Mouse (Mus musculus) lung, embryonic 14.5 days (tissue): ENCODE results near the gene Ptgs1. TPM values are rescaled to one million over a fixed set of nuclear protein-coding genes. Genes with fewer than 3 reads are reported as not detected.

Experiments used
- ATAC-seq: fragments of 200-750 bp; cut with Nextera tagmentation; 2 replicates; pipeline ENCODE4 v1.8.0; 2017; ENCODE audit warnings: mild to moderate bottlenecking, moderate TSS enrichment, moderate library complexity; ENCODE audit not compliant: insufficient read depth
- DNase-seq: peaks from one replicate; pipeline ENCODE4 v3.0.0-alpha.2; 2015
- H3K27ac ChIP-seq: fragments of 300-500 bp; sonication (generic); 2 replicates; pipeline ENCODE4 v1.5.1; 2014; ENCODE audit warnings: low read depth, mild to moderate bottlenecking, moderate library complexity
- H3K27me3 ChIP-seq: fragments of 300-500 bp; sonication (generic); 2 replicates; pipeline ENCODE4 v1.6.1; 2014; ENCODE audit warnings: low read length, control low read depth; ENCODE audit not compliant: insufficient read depth
- H3K36me3 ChIP-seq: fragments of 300-500 bp; sonication (generic); 2 replicates; pipeline ENCODE4 v1.6.1; 2014; ENCODE audit warnings: control low read depth; ENCODE audit not compliant: insufficient read depth
- H3K4me1 ChIP-seq: fragments of 300-500 bp; sonication (generic); 2 replicates; pipeline ENCODE4 v1.6.1; 2014; ENCODE audit warnings: antibody characterized with exemption, control low read depth; ENCODE audit not compliant: insufficient read depth
- H3K4me2 ChIP-seq: fragments of 300-500 bp; sonication (generic); 2 replicates; pipeline ENCODE4 v1.6.1; 2014; ENCODE audit warnings: mild to moderate bottlenecking
- H3K4me3 ChIP-seq: fragments of 300-500 bp; sonication (generic); 2 replicates; pipeline ENCODE4 v1.5.1; 2014; ENCODE audit warnings: low read depth, low read length
- H3K9ac ChIP-seq: fragments of 300-500 bp; sonication (generic); 2 replicates; pipeline ENCODE4 v1.6.1; 2014
- H3K9me3 ChIP-seq: fragments of 300-500 bp; sonication (generic); 2 replicates; pipeline ENCODE4 v1.6.1; 2016; ENCODE audit warnings: low read depth, low read length, control low read depth
- CTCF ChIP-seq: IDR thresholded peaks from 2 replicates; pipeline ENCODE4 v1.5.1; 2016; ENCODE audit warnings: antibody characterized with exemption, low read depth
- WGBS: fragments of 180-500 bp; shearing (Covaris S2); extraction: QIAGEN DNeasy Blood & Tissue Kit; methylation state at CpG from one replicate; pipeline ENCODE4 v1.1.7; 2014; 5-methylcytosine and 5-hydroxymethylcytosine counted together
- polyA plus RNA-seq: library from polyadenylated mRNA; unstranded; fragments of >200 nt; fragmentation: Nextera tagmentation; extraction: Ambion mirVana; gene quantifications from 2 replicates; pipeline ENCODE4 v1.2.1, GENCODE M21; 2014

The Ptgs1 gene
- polyA plus RNA-seq, 1 experiment from 2014 or later = 30.2 TPM

GRCm38 (mm10) chr2:36244705-36245104, 14.5 kb downstream of the Ptgs1 start:
- 77% methylated on average over 3 of the region's 3 CpGs for WGBS

GRCm38 (mm10) chr2:36247964-36248363, 17.7 kb downstream of the Ptgs1 start:
- 69% methylated on average over 3 of the region's 3 CpGs for WGBS
- Histone ChIP-seq H3K27ac (no peak overlapping the region), H3K4me2 (no peak overlapping the region), H3K36me3 (no peaks in the 10 kb centered on the region), H3K4me1 (0 out of 2 replicates have a peak, but pooled peaks cover 5% of the 10 kb centered on the region), H3K27me3 (no peaks in the 10 kb centered on the region), H3K9me3 (no peaks in the 10 kb centered on the region), H3K9ac (no peak overlapping the region), H3K4me3 (no peak overlapping the region)
- TF ChIP-seq CTCF = no peak
- ATAC-seq (no peak), DNase-seq (no peak)

More at GRCm38 (mm10) chr2:36244705-36245104, 14.5 kb downstream of the Ptgs1 start:
- Histone ChIP-seq H3K27ac (no peak overlapping the region), H3K4me3 (no peak overlapping the region), H3K9ac (no peak overlapping the region), H3K4me1 (0 out of 2 replicates have a peak, but pooled peaks cover 5% of the 10 kb centered on the region), H3K27me3 (no peaks in the 10 kb centered on the region), H3K4me2 (no peak overlapping the region), H3K36me3 (no peaks in the 10 kb centered on the region), H3K9me3 (no peaks in the 10 kb centered on the region)
- TF ChIP-seq CTCF = no peak
- DNase-seq = no peak
- ATAC-seq = no peak

GRCm38 (mm10) chr2:36251156-36251555, 20.9 kb downstream of the Ptgs1 start:
- WGBS = 74% methylated on average over 8 of the region's 8 CpGs
- Histone ChIP-seq H3K4me3 (no peak overlapping the region), H3K27me3 (no peaks in the 10 kb centered on the region), H3K9ac (no peak overlapping the region), H3K36me3 (no peaks in the 10 kb centered on the region), H3K4me1 (no peaks in the 10 kb centered on the region), H3K9me3 (no peaks in the 10 kb centered on the region), H3K27ac (no peak overlapping the region), H3K4me2 (no peak overlapping the region)
- ATAC-seq (no peak), DNase-seq (no peak)
- no peak for TF ChIP-seq CTCF

GRCm38 (mm10) chr2:36252505-36252904, 22.3 kb downstream of the Ptgs1 start:
- WGBS = 85% methylated on average over 4 of the region's 4 CpGs
- no peak for TF ChIP-seq CTCF
- Histone ChIP-seq H3K9ac (no peak overlapping the region), H3K4me1 (no peaks in the 10 kb centered on the region), H3K27me3 (no peaks in the 10 kb centered on the region), H3K9me3 (no peaks in the 10 kb centered on the region), H3K36me3 (no peaks in the 10 kb centered on the region), H3K4me2 (no peak overlapping the region), H3K4me3 (no peak overlapping the region), H3K27ac (no peak overlapping the region)
- no peak for DNase-seq
- no peak for ATAC-seq

GRCm38 (mm10) chr2:36254445-36254844, 24.2 kb downstream of the Ptgs1 start:
- H3K27me3 ChIP-seq = no peaks in the 10 kb centered on the region
- no peak overlapping the region for H3K4me2 ChIP-seq
- H3K9me3 ChIP-seq = no peaks in the 10 kb centered on the region
- DNase-seq (no peak), ATAC-seq (no peak)
- H3K9ac ChIP-seq = no peak overlapping the region
- no peaks in the 10 kb centered on the region for H3K4me1 ChIP-seq
- no peak for TF ChIP-seq CTCF
- 71% methylated on average over 2 of the region's 2 CpGs for WGBS
- no peaks in the 10 kb centered on the region for H3K36me3 ChIP-seq
- no peak overlapping the region for H3K27ac ChIP-seq
- H3K4me3 ChIP-seq = no peak overlapping the region

GRCm38 (mm10) chr2:36256931-36257330, 26.7 kb downstream of the Ptgs1 start:
- Histone ChIP-seq H3K27ac (no peak overlapping the region), H3K27me3 (no peaks in the 10 kb centered on the region), H3K4me2 (no peak overlapping the region), H3K4me1 (no peaks in the 10 kb centered on the region), H3K36me3 (no peaks in the 10 kb centered on the region), H3K4me3 (no peak overlapping the region), H3K9ac (no peak overlapping the region), H3K9me3 (no peaks in the 10 kb centered on the region)
- DNase-seq = no peak
- TF ChIP-seq CTCF = no peak
- ATAC-seq = no peak

GRCm38 (mm10) chr2:36259382-36259781, 29.2 kb downstream of the Ptgs1 start:
- Histone ChIP-seq H3K9me3 (no peaks in the 10 kb centered on the region), H3K27ac (no peak overlapping the region), H3K4me1 (no peaks in the 10 kb centered on the region), H3K9ac (no peak overlapping the region), H3K36me3 (no peaks in the 10 kb centered on the region), H3K27me3 (no peaks in the 10 kb centered on the region), H3K4me2 (no peak overlapping the region), H3K4me3 (no peak overlapping the region)
- ATAC-seq = no peak
- 61% methylated on average over 4 of the region's 4 CpGs for WGBS
- no peak for TF ChIP-seq CTCF
- no peak for DNase-seq

GRCm38 (mm10) chr2:36259798-36260540, 29.7 kb downstream of the Ptgs1 start:
- Histone ChIP-seq H3K4me2 (no peak overlapping the region), H3K27me3 (no peaks in the 10 kb centered on the region), H3K4me1 (no peaks in the 10 kb centered on the region), H3K9ac (no peak overlapping the region), H3K27ac (no peak overlapping the region), H3K36me3 (no peaks in the 10 kb centered on the region), H3K9me3 (no peaks in the 10 kb centered on the region), H3K4me3 (no peak overlapping the region)
- no peak for DNase-seq
- ATAC-seq = no peak
- 68% methylated on average over 6 of the region's 6 CpGs for WGBS
- TF ChIP-seq CTCF = no peak
